Mouse (Mus musculus) lung, adult 2 months (tissue): ENCODE results near the gene Cxcl16. TPM values are rescaled to one million over a fixed set of nuclear protein-coding genes. Genes with fewer than 3 reads are reported as not detected.

ENCODE experiments used
- DNase-seq: peaks from one replicate; pipeline ENCODE4 v3.0.0; 2022
- H3K4me1 ChIP-seq: fragments of 200-500 bp; 2 replicates; pipeline ENCODE4 v1.6.1; 2011; ENCODE audit warnings: low read length; ENCODE audit not compliant: control insufficient read depth, insufficient read depth
- H3K4me3 ChIP-seq: fragments of 200-500 bp; replicated peaks from 2 replicates; pipeline ENCODE3; 2011; ENCODE audit warnings: low read depth, mild to moderate bottlenecking, control low read depth, low read length; ENCODE audit errors: extremely low read depth
- CTCF ChIP-seq: fragments of 200-500 bp; IDR thresholded peaks from 2 replicates; pipeline ENCODE4 v1.5.1; 2011; ENCODE audit warnings: mild to moderate bottlenecking, low read length, control low read depth; ENCODE audit not compliant: insufficient read depth
- POLR2A ChIP-seq: fragments of 200-500 bp; IDR thresholded peaks from 2 replicates; pipeline ENCODE4 v1.6.1; 2011; ENCODE audit warnings: low read depth, mild to moderate bottlenecking, control low read depth, low read length, borderline replicate concordance; ENCODE audit errors: extremely low read depth
- WGBS: fragments of 180-500 bp; shearing (Covaris S2); methylation state at CpG from one replicate; pipeline ENCODE4 v1.1.7; 2018; 5-methylcytosine and 5-hydroxymethylcytosine counted together
- polyA plus RNA-seq: library from polyadenylated mRNA; depleted of rRNA; stranded (reverse); fragments of >200 nt; gene quantifications from 2 replicates; pipeline ENCODE4 v1.2.3, GENCODE M21; 2012; rRNA removed

The Cxcl16 gene
- polyA plus RNA-seq: 67.2 and 74.6 TPM in 2 replicates

- peak; percentile 71 for DNase-seq
- Histone ChIP-seq H3K4me3 (peak within 1 kb of the TSS; percentile 86), H3K4me1 (peaks cover 4% of the 10 kb centered on the region)
- TF ChIP-seq POLR2A (peak; percentile 72; the same call in 1 of the 2 replicates), CTCF (no peak)
- WGBS: 7% methylated on average over 30 of the region's 30 CpGs
These were observed at the start of gene Cxcl16 for GRCm38 (mm10) chr11:70459601-70460101. Gene Cxcl16 (minus strand): TSS chr11:70459984.

DNA sequence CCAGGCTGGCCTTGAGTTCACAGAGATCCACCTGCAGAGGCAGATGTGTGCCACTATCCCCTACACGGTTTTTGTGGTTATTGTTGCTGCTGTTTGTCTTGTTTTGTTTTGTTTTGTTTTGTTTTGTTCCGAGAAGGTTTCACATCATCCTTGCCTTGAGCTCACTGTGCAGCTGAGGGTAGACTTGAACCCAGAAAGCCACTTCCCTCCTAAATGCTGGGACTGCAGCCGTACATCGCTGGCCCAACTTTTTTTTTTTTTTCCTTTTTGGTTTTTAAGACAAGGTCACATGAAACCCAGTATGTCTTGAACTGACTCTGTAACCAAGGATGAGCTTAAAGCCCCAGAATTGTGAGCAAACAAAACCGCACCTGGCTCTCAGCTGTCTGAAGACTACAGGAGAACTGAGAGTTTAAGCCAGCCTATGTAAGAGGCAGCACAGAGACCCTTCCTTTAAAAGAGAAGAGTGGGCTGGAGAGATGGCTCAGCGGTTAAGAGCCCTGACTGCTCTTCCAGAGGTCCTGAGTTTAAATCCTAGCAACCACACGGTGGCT is 47.3 kb upstream of the Cxcl16 start:
- Histone ChIP-seq H3K4me3 (no peak overlapping the region), H3K4me1 (peaks cover 2% of the 10 kb centered on the region; the same call in 1 of the 2 replicates)
- no peak for DNase-seq
- TF ChIP-seq CTCF: no peak
- no peak for TF ChIP-seq POLR2A
- 68% methylated on average over 7 of the region's 7 CpGs for WGBS

DNA sequence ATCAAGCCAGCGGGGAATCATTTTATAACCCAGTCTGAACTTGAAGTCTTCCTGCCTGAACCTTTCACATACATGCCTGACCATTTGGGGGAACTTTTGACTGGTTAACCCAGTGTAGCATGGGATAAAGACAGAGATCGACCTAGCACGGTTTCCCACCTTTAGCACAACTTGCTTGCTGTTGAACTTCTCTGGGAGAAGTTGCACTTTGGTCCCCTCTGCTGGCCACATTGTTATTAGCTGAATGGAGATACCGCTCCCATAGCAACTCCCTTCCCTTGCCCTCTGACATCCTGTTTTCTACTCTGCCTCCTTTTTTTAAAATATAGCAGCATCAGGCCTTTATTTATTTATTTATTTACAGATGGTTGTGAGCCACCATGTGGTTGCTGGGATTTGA is 46.6 kb upstream of the Cxcl16 start:
- peak; percentile 64 for DNase-seq
- H3K4me1 ChIP-seq: peaks cover 2% of the 10 kb centered on the region; the same call in 1 of the 2 replicates

GRCm38 (mm10) chr11:70504970-70505369 is 45.2 kb upstream of the Cxcl16 start, which contains the start of gene Tm4sf5:
Gene Tm4sf5 (plus strand): TSS chr11:70505244.
- 46% methylated on average over 9 of the region's 9 CpGs for WGBS
- no peak for TF ChIP-seq CTCF
- TF ChIP-seq POLR2A: no peak
- peaks cover 2% of the 10 kb centered on the region; the same call in 1 of the 2 replicates for H3K4me1 ChIP-seq
- no peak for DNase-seq
- no peak within 1 kb of the TSS for H3K4me3 ChIP-seq

More for the DNA sequence above, 46.6 kb upstream of the Cxcl16 start:
- 14% methylated on average over 4 of the region's 4 CpGs for WGBS
- H3K4me3 ChIP-seq: no peak overlapping the region
- TF ChIP-seq CTCF (peak; percentile 59), POLR2A (no peak)

DNA sequence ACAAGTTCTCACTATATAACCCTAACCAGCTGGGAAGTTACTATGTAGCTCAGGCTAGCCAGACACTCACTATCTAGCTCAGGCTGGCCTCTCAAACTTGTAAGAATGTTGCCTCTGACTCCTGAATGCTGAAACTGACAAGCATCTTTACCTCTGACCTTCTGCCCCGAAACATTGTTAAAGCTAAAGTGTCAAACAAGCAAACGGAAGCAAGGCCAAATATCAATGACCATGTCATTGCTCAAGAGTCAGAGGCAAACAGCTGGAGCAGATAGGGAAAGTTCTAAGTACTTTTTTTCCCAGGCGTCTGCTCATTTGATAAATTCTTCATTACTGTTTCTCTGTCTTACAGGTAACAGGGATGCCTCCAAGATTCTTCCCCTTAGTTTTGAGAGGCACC is 42.2 kb upstream of the Cxcl16 start:
- peaks cover 2% of the 10 kb centered on the region; the same call in 1 of the 2 replicates for H3K4me1 ChIP-seq
- TF ChIP-seq CTCF (no peak), POLR2A (no peak)
- DNase-seq: no peak
- 44% methylated on average over 3 of the region's 3 CpGs for WGBS
- no peak overlapping the region for H3K4me3 ChIP-seq

- H3K4me1 ChIP-seq: no peaks in the 10 kb centered on the region
- no peak overlapping the region for H3K4me3 ChIP-seq
- no peak for DNase-seq
- TF ChIP-seq CTCF: no peak
- TF ChIP-seq POLR2A: no peak
- WGBS: 75% methylated on average over 1 of the region's 1 CpGs
These were observed 40.7 kb upstream of the Cxcl16 start for GRCm38 (mm10) chr11:70500476-70500812.

- WGBS: 57% methylated on average over 14 of the region's 14 CpGs
- TF ChIP-seq CTCF (peak; percentile 12; the same call in 1 of the 2 replicates), POLR2A (no peak)
- no peak overlapping the region for H3K4me3 ChIP-seq
- no peak for DNase-seq
- H3K4me1 ChIP-seq: no peaks in the 10 kb centered on the region
These were observed 40.0 kb upstream of the Cxcl16 start for GRCm38 (mm10) chr11:70499566-70500475.

GRCm38 (mm10) chr11:70489684-70490083 is 29.9 kb upstream of the Cxcl16 start:
- WGBS: 67% methylated on average over 6 of the region's 6 CpGs
- H3K4me1 ChIP-seq: no peaks in the 10 kb centered on the region
- H3K4me3 ChIP-seq: no peak overlapping the region
- TF ChIP-seq CTCF (no peak), POLR2A (no peak)
- no peak for DNase-seq

- DNase-seq: no peak
- WGBS: 70% methylated on average over 3 of the region's 3 CpGs
- TF ChIP-seq POLR2A (no peak), CTCF (no peak)
- Histone ChIP-seq H3K4me3 (no peak overlapping the region), H3K4me1 (no peaks in the 10 kb centered on the region)
These were observed 29.4 kb upstream of the Cxcl16 start for GRCm38 (mm10) chr11:70489138-70489537.
